In the genomic region with DNA sequence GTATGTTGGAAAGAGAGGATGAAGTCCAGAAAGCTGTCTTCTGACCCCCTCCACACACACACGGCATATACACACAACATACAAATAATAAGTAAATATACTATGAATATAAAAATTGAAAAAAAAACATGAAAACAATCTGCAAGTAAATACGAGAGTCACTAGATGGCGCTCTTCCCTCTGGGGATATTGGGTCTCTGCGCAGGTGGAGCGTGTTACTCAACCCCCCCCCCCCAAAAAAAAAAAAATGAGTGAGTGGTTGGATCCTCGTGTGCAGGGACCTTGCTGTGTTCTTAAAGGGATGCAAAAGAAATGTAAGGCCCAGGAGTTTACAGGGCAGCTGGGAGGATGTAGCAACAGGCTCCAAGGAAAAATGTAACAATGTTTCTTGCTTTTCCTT, we compare ENCODE assay signal across 7 mouse cellular contexts. TPM values are rescaled to one million over a fixed set of nuclear protein-coding genes. Genes with fewer than 3 reads are reported as not detected.
DNase-seq lines count a peak whose midpoint lies in the region; ATAC-seq and TF ChIP-seq lines count a peak whose summit lies in the region.

No protein-coding gene starts in this region.

- no peaks in the 10 kb centered on the region for H3K4me1 ChIP-seq in ES-Bruce4 (ENCODE audit: control insufficient read depth, insufficient read depth, low read length)
- H3K4me1 ChIP-seq in cortical plate, adult 2 months (ENCODE audit: control insufficient read depth, insufficient read depth, low read length), result no peaks in the 10 kb centered on the region
- peaks cover 10% of the 10 kb centered on the region for H3K4me1 ChIP-seq in intestine, embryonic 16.5 days (ENCODE audit: control insufficient read depth, insufficient read depth, low read length)

- TF ChIP-seq POLR2A in ES-Bruce4 (IDR thresholded peaks at IDR 0.05; ENCODE audit: insufficient read depth, low read length), result no peak
- TF ChIP-seq POLR2A in cortical plate, adult 2 months (IDR thresholded peaks at IDR 0.05; ENCODE audit: extremely low read depth, insufficient read depth, low read length), result no peak

- H3K9me3 ChIP-seq in ES-Bruce4 (replicated peaks; ENCODE audit: control insufficient read depth, insufficient read depth, low read length, poor library complexity, severe bottlenecking), result no peaks in the 10 kb centered on the region
- H3K9me3 ChIP-seq in intestine, embryonic 16.5 days (ENCODE audit: control insufficient read depth, low read length), result no peaks in the 10 kb centered on the region

- no peaks in the 10 kb centered on the region for H3K27me3 ChIP-seq in ES-Bruce4 (ENCODE audit: control insufficient read depth, insufficient read depth, low read length, poor library complexity, severe bottlenecking)
- H3K27me3 ChIP-seq in intestine, embryonic 16.5 days (replicated peaks; ENCODE audit: control insufficient read depth, insufficient read depth, low read length), result no peaks in the 10 kb centered on the region

- no peak overlapping the region for H3K27ac ChIP-seq in ES-Bruce4 (ENCODE audit: insufficient read depth, low read length)
- no peak overlapping the region for H3K27ac ChIP-seq in cortical plate, adult 2 months (ENCODE audit: insufficient read depth, low read length)
- H3K27ac ChIP-seq in intestine, embryonic 16.5 days (ENCODE audit: low read length), result no peak overlapping the region

- TF ChIP-seq EP300 in ES-Bruce4 (IDR thresholded peaks at IDR 0.05; ENCODE audit: insufficient read depth, low read depth, low read length), result no peak

- DNase-seq in kidney, postnatal 4 days, result peak; percentile 26 to 54
- DNase-seq in kidney, adult 18-20 months, result no peak
- peak; percentile 84 for DNase-seq in CD4-positive helper T cell, adult 2 months (ENCODE audit: low read depth, low spot score)
- DNase-seq in retina, adult 2 months (ENCODE audit: low read depth, low spot score), result peak; percentile 37

- ATAC-seq in intestine, embryonic 16.5 days, result no peak

- H3K4me3 ChIP-seq in ES-Bruce4 (ENCODE audit: low read depth, low read length), result no peak overlapping the region
- H3K4me3 ChIP-seq in cortical plate, adult 2 months (ENCODE audit: insufficient read depth, low read length), result no peak overlapping the region
- no peak overlapping the region for H3K4me3 ChIP-seq in intestine, embryonic 16.5 days (ENCODE audit: low read length)

- TF ChIP-seq CTCF in ES-Bruce4 (IDR thresholded peaks at IDR 0.05; ENCODE audit: low read depth, low read length), result peak; percentile 36
- TF ChIP-seq CTCF in cortical plate, adult 2 months (IDR thresholded peaks at IDR 0.05; ENCODE audit: extremely low read depth, insufficient read depth, low read length), result peak; percentile 61

- 3% methylated on average over 6 of the region's 6 CpGs for WGBS in intestine, embryonic 16.5 days

- H3K4me2 ChIP-seq in intestine, embryonic 16.5 days (ENCODE audit: low read depth, low read length), result no peak overlapping the region

- H3K9ac ChIP-seq in ES-Bruce4 (ENCODE audit: low read depth, poor library complexity, severe bottlenecking), result no peak overlapping the region
- no peak overlapping the region for H3K9ac ChIP-seq in intestine, embryonic 16.5 days (ENCODE audit: low read depth, low read length)

- H3K36me3 ChIP-seq in ES-Bruce4 (ENCODE audit: control insufficient read depth, insufficient read depth, low read length, poor library complexity, severe bottlenecking), result no peaks in the 10 kb centered on the region
- H3K36me3 ChIP-seq in intestine, embryonic 16.5 days (ENCODE audit: control insufficient read depth, insufficient read depth, low read length), result no peaks in the 10 kb centered on the region

RNA-seq across cellular contexts. Expression of a gene that starts 5.6 kb away (rescaled TPM):
- 410 and 411 TPM in 2 replicates for polyA plus RNA-seq in ES-Bruce4 (2011; ENCODE audit: insufficient read depth, insufficient read length, low read depth, missing spikeins)
- polyA plus RNA-seq in cortical plate, adult 2 months (2012; rRNA removed), result 115 and 131 TPM in 2 replicates
- polyA plus RNA-seq in intestine, embryonic 16.5 days (2015; fragmentation: Nextera tagmentation; extraction: Ambion mirVana), result 152 and 176 TPM in 2 replicates

RNA-seq across cellular contexts. Expression of a gene that starts 39.3 kb away (rescaled TPM):
- polyA plus RNA-seq in ES-Bruce4 (2011; ENCODE audit: insufficient read depth, insufficient read length, low read depth, missing spikeins), result 2.3 TPM in 2 replicates
- polyA plus RNA-seq in cortical plate, adult 2 months (2012; rRNA removed), result 0.96 and 1.3 TPM in 2 replicates
- 6.1 and 7.3 TPM in 2 replicates for polyA plus RNA-seq in intestine, embryonic 16.5 days (2015; fragmentation: Nextera tagmentation; extraction: Ambion mirVana)
